Mouse (Mus musculus): Measurements from ENCODE around the gene Hpf1.

DNA sequence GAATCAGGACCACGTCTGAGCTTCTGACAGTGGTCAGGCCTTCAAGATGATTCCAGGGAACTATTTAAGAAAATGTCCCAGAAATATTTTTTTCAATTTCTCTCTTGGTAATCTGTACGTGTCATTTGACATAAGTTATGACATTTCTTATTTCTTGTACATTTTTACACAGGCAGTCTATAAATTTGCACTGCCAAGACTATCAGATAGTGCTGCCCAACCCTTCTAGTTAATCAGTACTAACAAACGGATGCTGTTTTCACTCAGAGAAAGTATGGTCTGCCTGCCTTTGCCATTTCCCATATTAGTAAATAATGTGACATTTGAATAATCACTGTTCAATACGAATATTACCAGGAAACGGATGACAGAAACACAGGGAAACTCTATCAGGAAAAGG lies 62.6 kb downstream of the Hpf1 start:
- TF ChIP-seq SMC3 (IDR thresholded peaks at IDR 0.05; ENCODE audit: low read depth, low read length) (no peak), ZC3H11A (IDR thresholded peaks at IDR 0.05; ENCODE audit: low read depth, low read length) (no peak), UBTF (IDR thresholded peaks at IDR 0.05; ENCODE audit: borderline replicate concordance, insufficient read depth, low read depth, low read length) (no peak), CTCF (IDR thresholded peaks at IDR 0.05 in 2 of 3, conservative IDR thresholded peaks at IDR 0.05 in 1 of 3; ENCODE audit: control insufficient read depth in 1 of 3, insufficient read depth in 1 of 3, low read depth in 2 of 3, low read length in 3 of 3, poor library complexity in 1 of 3, severe bottlenecking in 1 of 3) (no peak), MYB (IDR thresholded peaks at IDR 0.05; ENCODE audit: low read depth, low read length) (no peak)
